Mouse (Mus musculus): ENCODE data around the gene Ccr6.

GRCm38 (mm10) chr17:8223225-8223624, 12.6 kb upstream of the Ccr6 start:
- TF ChIP-seq CTCF (IDR thresholded peaks at IDR 0.05; ENCODE audit: control insufficient read depth, insufficient read depth, insufficient read length) (no peak), MYOG (IDR thresholded peaks at IDR 0.05; ENCODE audit: control insufficient read depth, extremely low read depth, insufficient read length) (no peak), USF1 (IDR thresholded peaks at IDR 0.05; ENCODE audit: low read depth) (no peak)

Measured in C2C12 (cell line).